Mouse (Mus musculus) retina, embryonic 14.5 days (tissue): Measurements from ENCODE around the gene Raver1.
"Not testable (repeated sequence)": the region's sequence is repeated elsewhere in the genome, so short reads cannot be mapped to it uniquely, and the experiment has no call there.

Experiments used
- DNase-seq: peaks from one replicate; pipeline ENCODE4 v3.0.0-alpha.2; 2015; ENCODE audit warnings: low spot score

The Raver1 gene

DNA sequence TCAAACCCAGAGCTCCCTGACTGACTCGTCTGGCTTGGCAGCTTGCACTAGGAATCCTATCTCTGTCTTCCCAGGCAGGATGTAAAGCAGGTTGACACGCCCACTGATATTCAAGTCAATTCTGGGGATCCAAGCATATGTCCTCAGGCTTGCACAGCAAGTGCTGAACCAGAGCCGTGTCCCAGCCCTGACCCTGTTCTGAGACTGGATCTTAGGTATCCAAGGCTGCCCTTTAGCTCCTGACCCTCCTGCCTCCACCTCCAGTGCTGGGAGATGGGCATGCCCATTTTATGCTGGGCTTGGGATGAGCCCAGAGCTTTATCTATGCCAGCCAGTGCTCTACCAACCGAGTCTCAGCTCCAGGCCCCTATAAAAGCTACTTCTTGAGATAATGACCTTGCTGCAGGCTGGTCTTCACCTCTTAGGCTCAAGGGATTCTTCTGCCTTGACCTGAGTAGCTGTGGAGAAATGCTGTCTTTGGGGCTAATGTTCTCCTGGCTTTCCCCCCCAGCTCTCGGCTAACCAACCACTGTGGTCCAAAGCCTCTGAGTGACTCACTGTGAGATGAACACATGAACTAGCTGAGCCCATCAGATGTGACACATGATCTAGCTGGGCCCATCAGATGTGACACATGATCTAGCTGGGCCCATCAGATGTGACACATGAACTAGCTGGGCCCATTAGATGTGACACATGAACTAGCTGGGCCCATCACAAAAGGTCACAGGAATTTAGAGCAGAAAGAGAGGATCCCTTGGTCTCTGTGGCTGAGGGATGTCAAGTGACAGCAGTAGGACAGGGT lies 14.2 kb upstream of the Raver1 start:
- no peak for DNase-seq

DNA sequence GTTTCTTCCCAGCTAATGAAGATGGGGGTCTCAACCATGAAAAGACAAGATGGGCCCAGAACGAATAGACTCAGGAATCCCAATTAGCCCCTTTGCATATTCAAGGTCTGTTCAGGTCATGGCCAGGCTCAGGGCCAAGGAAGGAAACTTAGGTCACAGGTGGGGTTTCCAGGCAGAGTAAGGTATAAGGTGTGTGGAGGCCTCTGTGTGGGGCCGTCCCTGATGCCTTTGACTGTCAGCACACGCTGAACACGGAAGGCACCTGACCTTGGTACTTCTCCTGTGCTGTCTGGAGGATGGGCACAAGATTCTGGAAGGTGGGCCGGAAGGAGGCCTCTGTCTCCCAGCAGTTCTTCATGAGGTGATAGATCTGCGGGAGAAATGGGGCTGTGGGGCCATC lies 13.0 kb upstream of the Raver1 start:
- no peak for DNase-seq

DNA sequence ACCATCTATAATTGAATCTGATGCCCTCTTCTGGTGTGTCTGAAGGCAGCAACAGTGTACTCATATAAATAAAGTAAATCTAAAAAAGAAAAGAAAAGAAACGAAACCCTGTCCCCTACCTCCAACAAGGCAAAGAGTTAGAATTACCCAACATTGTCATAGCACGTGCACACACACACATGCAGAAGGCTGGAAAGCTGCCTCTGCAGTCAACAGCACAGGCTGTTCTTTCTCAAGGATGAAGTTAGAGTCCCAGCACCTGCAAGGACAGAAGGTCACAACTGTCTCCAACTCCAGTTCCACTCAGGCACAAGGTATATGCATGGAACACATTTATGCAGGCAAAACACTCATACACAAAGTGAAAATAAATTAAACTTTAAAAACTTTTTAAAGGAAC lies 10.3 kb upstream of the Raver1 start:
- no peak for DNase-seq

DNA sequence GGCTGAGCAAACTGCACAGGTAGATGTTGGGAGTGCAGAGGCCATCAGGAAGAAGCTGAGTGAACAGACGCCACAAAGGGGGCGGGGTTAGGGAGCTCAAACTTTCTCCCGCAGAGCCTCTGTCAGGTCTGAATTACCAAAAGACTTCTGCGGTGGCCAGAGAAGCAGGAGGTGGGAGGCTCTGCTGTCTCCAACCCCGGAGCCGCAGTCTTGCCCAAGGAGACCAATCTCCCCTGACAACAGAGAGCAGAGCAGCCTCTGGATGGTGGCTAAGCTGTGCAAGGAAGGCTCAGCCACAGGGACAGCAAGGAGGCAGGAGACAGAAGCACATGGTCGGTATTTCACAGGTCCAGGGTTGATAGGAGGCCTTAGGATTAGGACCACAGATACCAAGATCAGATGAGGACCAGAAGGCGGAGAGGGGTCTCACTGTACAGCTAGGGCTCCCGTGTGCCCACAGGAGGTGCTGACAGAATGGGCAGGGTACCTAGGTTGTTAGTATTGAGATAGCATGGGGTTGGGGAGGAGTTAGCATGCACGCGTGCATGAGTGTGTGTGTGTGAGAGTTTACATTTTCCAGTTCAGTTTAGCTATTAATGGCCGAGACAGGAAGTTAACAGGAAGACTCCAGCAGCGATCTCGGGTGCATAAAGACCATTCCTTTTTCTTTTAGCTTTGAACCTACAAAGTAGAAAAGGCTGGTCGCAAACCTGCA lies 8.8 kb upstream of the Raver1 start:
- no peak for DNase-seq

DNA sequence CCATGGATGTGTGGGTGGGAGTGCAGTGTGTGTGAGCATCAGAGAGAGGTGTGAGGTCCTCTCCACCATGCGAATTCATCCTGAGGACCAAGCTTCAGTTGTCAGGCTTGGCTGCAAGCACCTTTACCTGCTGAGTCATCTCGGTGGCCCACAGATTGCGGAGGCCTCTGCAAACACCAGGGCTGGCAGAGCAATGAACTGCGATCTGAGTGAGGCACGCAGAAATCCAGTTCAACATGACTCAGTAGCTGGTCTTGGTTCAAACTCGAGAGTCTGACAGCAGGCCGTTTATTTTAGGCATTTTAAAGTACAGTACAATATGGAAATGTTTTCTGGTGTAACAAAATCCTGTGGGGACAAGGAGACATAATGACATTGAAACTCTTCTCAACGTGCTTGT lies 6.0 kb upstream of the Raver1 start:
- DNase-seq = no peak

DNA sequence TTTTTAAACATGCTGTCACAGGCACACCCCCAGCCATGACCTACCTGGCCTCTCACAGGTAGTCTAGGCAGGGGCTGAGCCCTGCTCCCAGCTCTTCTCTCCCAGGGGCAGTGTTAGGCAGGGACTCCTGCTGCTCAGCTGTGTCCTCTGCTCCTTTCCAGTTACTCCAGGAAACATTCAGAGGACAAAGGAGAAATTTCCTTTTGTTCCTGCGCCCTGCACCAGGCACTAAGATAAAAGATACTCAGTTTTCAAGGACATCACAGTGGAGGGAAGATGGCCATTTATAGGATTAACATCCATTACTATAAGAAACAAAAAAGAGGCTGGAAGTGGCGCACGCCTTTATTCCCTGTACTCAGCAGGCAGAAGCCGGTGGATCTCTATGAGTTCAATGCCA lies 4.2 kb upstream of the Raver1 start:
- no peak for DNase-seq

DNA sequence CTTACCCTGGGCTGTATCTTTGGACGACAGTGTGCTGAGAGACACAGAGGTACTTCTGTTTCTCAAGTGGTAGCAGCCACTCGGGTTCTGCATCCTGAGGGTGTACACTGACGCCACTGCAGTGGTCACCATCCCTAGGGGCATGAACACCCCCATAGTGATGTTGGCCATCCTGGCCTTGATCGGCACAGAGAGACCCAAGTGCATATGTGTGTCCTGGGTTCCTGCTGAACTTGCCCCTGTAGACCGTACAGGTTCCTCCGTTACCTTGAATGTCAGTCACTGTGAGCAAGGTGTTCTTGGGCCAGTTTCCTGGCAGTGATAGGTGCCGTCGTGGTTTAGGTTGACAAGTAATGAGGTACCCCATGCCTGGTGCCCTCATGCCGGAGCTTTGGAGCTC lies 1.6 kb upstream of the Raver1 start:
- no peak for DNase-seq

DNA sequence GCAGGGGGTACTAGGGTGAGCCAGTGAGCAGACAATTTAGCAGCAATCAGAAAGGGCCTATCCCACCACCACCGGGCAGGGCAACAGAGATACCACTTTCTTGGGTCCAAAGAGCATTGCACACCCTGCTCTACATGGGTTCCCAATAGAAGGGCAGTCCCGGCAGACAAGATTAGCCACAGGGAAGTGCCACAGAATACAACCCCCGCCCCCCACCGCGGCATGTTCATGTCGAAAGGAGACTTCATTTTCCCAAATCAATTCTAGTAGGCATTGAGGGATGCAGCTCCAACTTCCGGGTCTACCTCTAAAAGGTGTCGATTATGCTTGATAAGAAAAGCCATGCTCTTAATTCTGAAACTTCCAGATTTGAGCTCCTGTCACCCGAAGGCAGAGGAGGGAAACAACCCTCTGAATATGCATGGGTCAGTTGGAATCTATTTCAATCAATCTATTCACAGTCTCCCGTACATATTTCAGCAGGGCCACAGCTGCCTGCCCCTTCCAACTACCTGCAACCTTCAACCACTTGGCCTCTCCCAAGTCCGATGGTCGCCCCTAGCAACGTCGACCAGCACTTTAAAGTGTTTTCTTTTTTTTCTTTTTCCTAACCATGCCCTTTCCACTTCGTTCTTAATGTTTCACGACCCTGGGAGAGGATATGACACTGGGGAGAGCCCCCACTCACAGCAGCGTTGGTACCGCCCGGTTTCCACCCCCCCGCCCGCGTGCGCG lies 669 bp downstream of the Raver1 start:
- DNase-seq = peak; percentile 2

DNA sequence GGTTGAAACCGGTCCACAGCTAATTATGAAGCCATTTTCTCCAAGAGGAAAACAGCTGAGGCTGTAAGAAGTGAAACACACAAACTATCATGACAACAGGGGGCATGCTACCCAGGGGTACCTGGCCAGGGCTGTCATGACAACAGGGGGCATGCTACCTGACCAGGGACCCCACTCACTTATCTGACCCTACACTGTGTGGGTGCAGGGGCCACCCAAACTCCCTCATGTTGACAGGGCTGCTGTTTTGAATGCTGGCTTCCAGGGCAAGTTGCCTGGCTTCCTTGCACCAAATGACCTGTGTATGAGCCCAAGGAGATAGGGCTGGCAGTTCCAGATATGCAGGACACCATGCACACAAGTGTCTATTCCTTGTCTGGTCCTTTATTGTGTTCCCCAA lies 1.3 kb downstream of the Raver1 start:
- DNase-seq = no peak

DNA sequence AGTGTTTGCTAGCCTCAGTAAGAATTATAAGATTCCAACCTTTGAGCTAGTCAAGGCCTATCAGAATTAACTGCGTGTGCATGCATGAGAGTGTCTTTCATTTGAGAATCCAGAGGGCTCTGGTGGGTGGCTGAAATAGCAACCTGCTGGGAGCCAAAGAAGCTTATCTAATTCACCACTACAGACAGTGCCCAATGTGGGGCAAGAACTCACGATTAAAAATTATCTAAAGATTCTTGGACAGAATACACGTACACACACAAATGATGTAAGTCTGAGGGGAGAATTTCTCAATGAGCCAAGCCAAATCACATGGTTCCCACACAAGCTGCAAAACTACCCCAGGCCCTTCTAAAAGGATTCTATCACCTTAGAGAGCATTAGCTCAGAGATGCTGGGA lies 8.5 kb downstream of the Raver1 start:
- DNase-seq = no peak

DNA sequence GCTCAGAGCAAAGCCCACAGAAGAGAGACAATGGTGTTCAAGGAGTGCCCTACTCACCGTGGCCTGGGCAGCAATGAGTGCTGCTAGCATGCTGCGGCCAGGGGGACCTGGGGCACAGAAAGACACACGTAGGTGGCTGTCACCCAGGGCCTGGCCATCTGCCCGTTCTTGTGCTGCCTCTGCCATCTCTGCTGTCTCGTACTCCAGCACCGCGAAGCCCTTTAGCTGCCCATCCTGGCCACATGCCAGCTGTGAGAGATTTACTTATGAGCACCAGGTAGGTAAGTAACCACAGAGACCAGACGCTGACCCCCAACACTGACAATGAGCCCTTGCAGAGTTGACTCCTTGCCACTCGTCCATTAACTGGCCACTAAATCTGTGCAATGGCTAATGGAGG lies 10.7 kb downstream of the Raver1 start:
- DNase-seq = no peak

DNA sequence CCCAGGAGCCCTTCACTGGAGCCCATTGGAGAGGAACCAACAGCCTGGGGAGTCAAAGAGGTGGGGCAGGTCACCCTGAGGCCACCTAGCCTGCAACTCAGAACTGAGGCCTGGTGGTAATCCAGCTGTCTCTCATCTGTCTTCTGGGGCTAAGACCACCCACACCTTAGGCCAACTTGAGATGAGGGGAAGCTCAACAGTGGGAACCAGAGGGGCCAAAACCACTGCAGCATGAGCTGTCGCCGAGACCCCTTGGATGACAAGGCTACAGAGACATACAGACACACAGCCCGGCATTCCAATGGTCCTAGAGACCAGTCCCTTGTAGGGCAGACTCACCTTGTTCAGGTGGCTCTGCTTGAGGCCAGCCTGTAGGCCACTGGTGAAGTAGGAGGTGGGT lies 16.2 kb downstream of the Raver1 start:
- no peak for DNase-seq

DNA sequence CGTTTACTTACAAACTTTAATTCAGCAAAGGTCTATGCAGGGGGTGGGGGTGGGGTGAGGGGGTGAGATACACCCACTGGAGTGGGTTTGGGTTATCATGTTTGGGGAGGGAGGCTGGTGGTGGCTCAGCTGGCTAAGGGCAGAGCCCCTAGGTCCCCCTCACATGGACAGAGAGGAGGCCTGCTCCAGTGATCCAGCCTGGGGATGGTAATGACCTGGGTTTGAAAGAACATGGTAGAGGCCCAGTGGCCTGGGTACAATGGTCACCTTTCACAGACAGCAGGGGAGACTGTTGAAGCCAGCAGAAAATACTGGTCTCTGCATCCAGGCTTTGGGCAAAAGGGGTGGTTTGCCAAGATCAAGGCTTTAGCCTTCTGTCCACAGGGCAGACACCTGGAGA lies 17.6 kb downstream of the Raver1 start:
- no peak for DNase-seq

DNA sequence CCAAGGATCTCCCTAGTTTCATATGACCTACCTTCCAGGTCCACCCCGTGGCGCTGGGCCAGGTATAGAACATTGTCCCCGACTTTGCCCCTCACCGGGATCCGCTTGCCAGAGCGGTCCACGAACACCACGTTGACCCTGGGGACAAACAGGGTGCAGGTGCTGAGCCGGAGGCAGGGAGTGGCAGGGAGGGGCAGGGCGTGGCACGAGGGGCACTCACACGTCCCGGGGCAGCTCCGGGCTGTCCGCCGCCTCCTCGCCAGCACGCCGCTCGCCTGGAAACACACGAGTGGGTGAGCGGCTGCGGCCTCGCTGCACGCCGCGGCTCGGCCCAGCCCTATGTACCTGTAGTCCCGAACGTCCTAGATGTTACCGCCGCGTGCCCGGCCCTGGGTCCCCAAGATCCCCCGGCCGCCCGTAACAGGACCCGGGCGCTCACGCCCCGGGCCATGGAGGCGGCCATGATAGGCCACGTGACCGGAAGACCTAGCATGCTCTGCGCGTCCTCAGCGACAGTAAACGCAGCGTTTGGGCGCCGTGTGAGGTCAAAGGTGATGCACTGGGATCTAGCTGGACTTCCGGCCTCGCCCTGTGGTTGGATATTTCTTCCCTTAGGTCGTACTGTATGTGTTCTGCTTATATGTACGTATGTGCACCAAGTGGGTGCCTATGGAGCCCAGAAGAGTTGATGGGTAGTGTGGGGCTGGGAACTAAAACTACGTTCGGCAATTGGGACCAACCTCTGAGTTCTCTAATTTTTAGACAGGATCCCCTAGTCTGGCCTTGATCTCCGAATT lies 18.6 kb downstream of the Raver1 start, which contains the start of the genes Gm49373 and Fdx1l:
Gene Gm49373, minus strand, starts transcription at position 53 of the 797 bp plus-strand sequence.
Gene Fdx1l, minus strand, starts transcription at position 571 of the 797 bp plus-strand sequence.
- peak; percentile 91 for DNase-seq

DNA sequence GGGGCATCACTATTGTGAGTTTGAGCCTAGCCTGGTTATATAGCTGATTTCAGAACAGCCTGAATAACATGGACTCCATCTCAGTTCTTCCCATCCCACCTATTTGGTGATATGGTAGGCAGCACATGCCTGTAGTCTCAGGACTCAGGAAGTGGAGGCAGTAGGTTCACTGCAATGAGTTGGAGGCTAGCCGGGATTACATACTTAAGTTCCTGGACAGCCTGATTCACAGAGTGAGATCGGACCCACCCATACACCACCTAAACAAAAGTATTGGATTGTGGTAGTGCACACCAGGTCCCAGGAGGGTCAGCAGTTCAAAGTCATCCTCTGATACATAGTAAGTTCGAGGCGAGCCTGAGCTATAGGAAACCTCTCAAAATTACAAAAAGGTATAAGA lies 19.2 kb downstream of the Raver1 start:
- peak; percentile 27 for DNase-seq

DNA sequence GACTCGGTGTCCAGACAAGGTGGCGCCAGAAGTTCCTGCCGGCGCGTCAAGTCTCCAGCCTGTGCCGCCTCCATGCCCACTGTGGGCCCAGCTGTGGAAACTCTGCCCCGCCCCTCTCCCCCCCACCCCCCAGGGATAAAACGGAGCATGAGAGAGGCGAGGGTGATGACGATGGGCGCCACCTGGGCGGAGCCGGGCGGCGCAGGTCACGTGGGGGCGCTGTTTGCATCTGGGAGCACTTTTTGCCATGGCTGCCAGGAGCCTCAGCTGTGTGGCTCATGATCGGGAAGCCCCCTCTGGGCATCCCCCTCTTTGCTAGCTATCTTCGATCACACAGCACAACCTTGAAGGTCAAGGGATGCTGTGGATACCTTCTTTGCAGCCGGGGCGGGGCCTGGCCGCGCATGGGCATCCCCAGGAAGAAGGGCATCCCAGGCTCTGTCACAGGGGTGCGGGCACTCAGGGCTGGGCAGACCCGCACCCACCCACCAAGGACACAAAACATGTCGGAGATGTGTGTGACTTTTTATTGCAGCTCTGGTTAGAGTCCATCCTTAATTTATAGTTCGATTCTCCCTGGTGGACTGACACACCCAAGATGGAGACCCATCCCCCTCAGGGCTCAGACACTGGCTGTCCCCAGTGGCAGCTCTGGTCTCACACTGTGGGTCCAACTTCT lies 24.7 kb downstream of the Raver1 start, which contains the start of gene Zglp1:
Gene Zglp1, minus strand, starts transcription at position 88 of the 679 bp plus-strand sequence.
- DNase-seq = no peak

DNA sequence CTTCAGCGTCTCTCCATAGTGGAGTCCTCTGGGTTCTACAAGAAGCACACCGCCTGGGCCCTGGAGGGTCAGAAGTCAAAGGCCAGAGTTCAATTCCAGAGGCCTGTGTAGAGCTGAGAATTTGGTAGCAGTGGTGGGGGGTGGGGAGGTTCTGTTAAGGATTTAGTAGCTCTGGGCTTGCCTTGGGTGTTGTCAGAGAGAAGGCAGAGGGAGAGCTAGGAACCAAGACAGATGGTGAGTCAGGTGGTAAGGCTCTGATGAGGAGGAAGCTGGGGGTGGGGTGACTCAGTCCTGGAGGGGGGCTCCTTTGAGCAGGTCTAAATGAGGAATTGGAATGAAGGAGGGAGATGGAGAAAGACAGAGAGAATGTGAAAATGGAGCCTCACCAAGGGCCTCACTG lies 28.9 kb downstream of the Raver1 start:
- DNase-seq = no peak

DNA sequence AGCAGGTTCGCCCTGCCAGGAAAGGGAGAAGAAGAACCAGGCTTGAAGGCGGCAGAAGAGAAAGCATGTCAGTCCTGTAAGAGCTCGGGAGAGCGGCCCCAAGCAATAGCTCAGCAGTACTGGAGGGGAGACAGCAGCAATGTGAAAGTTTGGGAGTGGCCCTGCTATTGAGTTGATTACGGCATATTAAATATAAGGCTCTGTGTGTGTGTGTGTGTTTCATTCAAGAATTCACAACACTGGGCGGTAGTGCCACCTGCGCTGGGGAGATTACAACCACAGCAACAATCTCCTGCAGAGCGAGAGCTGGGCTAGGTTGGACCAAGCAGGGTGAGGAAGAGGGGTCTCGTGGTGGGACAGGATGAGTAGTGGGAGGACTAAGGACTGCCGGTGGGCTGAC lies 40.2 kb downstream of the Raver1 start:
- DNase-seq = no peak

DNA sequence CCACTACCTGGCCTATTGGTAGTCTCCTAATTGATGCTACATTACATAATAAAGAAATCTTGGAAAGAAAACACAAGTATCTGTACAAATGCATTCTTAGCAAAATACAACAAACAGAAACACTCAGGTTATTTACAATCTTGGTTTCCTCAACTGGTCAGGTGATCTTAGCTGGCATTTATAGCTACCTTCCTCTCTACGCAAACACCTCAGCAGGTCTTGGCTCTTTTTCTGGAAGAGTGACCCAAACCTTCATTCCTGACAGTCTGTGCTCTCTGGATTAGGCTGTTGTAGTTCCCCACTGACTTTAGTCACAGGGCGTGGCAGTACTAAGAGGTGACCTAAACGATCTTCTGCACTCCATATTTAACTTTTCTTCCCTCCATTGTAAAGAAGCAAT lies 46.6 kb downstream of the Raver1 start:
- no peak for DNase-seq

DNA sequence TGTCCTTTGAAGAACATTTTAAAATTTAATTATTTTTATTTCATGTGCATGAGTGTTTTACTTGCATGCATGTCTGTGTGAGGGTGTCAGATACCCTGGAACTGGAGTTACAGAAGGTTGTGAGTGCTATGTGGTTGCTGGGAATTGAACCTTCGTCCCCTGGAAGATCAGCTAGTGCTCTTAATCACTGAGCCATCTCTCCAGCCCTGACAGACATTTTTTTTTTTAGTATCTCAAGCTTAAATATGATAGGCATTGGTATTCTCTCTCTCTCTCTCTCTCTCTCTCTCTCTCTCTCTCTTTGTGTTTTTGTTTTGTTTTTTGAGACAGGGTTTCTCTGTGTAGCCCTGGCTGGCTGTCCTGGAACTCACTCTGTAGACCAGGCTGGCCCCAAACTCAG lies 47.0 kb downstream of the Raver1 start:
- not testable (repeated sequence) for DNase-seq

DNA sequence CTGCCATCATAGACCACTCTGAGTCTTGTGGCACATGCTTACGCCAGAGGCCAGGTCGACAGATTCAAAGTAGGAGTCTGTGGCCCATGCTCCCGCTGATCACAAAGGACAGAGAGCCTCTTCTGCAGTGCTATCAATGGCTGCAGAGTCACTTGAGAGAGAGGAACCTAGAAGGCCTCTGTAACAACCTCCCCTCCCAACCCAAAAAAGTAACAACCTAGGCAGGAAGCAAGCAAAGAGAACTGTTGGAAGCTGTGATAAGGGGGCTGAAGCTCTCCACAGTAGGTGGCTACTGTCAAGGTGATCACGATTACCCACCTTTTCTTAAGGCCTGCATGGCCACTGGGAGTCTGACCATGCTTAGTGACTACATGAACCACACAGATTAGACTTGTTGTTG lies 48.2 kb downstream of the Raver1 start:
- DNase-seq = no peak
